Mouse (Mus musculus) 416B (cell line): ENCODE data around the gene Ltbp3.

ENCODE experiments used
- DNase-seq: peaks from one replicate; pipeline ENCODE4 v3.0.0; 2011; ENCODE audit warnings: low read depth

Ltbp3 gene

DNA sequence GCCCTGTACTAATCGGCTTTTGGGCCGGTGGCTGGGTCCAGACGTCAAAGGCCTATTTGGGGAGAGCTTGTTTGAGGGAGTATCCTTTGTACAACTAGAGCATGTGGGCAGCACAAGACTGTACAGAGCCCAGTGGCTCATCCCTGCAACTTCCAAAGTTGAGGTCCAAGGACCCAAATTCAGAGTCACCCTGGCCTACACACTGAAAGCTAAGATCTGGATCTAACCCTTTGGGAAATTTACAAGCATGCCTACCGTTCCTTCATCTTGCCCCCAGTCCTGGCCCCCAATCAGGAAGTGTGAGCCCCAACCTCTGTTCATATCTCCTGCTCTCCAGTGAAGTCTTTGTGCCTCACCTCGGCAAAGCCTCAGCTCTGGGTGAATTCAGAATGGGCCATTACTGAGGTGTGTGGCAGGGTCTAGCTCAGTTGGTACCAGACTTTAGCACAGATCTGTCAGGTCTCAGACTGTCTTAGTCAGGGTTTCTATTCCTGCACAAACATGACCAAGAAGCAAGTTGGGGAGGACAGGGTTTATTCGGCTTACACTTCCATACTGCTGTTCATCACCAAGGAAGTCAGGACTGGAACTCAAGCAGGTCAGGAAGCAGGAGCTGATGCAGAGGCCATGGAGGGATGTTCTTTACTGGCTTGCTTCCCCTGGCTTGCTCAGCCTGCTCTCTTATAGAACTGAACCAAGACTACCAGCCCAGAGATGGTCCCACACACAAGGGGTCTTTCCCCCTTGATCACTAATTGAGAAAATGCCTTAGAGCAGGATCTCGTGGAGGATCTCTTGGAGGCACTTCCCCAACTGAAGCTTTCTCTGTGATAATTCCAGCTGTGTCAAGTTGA, 53.4 kb downstream of the Ltbp3 start:
- DNase-seq = peak; percentile 57

DNA sequence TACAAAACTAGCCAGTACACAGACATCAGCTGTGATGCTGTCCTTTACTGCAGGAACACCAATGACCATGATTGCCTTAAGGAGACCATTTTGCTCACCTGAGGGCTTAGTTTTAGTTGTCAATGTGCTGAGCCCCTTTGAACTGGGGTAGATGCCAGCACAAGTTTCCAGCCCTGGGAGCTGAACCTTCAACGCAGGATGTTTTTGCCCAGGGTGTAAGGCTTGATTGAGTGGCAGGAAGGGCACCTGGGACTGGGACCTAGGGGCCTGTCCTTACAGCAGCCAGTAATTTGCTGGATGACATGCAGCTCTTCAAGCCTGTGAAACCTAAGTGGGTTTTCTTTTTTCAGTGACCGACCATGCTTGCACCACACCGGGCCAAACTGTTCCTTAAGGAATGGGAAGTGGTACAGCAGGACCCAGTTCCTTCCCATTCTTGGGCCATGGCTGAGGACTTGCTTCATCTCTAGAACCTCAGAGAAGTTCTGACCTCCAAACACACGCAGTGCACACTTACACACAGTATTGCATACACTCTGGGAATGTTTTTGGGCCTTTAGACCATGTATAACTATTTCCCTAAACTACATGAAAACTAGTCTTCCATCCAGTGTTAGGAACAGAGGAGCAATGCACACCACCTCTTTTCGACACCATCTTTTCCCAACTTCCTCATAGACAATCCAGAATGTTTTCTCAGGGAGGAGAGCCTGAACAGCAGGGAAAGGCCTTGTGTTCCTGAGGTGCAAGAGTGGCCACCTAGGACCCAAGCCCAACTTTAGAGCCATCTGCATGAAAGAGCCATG, 54.3 kb downstream of the Ltbp3 start:
- DNase-seq = peak; percentile 73

DNA sequence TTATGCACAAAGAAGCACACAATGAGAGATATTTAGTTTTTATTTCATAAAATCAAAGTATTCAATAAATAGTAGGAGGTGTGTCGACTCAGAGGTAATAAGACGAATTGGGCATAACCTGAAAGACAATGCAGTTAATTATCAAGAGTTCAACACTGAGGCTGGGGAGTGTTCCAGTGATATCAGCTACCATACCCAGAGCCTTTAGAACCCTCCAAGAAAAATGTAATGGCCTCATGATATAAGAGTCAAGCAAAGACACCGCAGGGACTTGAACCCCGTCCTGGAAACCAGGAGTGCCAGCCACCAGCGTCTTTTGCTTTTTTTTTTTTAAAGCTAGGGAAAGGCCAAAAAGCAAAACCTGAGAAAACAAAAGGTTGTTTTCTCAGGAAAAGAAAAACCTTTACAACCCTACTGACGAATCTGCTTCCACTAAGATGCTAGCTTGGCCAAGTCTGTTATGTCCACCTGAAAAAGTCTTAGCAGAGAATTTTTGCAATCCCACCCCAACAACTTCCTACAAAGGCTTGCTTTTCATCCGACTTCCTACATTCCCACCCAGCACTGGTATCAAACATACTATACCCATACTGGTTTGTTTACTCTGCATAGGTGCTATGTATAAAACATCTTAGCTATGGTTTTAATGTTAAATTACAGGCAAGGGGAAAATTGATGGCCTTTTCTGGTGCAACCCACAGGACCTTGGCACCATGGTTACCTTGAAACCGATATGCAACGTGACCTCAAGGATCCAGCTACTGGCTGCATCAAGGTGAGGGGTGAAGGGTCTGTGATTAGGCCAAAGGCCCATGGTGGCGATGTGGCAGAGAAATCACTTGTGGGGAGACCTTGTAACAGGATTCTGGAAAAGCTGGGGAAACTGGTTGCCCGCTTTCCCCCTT, 55.2 kb downstream of the Ltbp3 start:
- DNase-seq = peak; percentile 40

DNA sequence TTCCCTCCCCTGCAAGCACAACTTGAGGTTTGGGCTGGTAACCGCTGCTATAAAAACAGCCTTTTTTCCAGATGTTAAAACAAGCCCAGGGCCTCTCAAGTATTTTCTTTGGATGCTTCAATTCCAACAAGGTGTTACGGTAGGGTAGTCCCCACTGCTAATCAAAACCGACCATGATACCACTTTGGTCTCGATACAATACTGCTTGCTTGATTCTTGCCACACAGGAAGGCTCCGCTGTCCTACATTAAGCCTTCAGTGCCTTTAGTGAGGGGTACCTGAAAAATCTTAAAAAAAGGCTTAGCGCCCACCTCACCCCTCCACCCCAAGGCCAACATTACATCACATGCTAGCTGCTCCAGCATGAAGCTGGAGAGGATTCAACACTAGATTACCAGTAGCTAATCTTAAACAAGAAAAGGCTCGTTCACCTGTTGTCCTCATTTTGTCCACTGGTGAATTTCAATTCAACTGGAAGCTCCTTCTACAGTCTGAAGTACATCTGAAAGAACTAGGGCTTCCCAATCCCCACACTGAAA, 55.9 kb downstream of the Ltbp3 start:
- peak; percentile 26 for DNase-seq

DNA sequence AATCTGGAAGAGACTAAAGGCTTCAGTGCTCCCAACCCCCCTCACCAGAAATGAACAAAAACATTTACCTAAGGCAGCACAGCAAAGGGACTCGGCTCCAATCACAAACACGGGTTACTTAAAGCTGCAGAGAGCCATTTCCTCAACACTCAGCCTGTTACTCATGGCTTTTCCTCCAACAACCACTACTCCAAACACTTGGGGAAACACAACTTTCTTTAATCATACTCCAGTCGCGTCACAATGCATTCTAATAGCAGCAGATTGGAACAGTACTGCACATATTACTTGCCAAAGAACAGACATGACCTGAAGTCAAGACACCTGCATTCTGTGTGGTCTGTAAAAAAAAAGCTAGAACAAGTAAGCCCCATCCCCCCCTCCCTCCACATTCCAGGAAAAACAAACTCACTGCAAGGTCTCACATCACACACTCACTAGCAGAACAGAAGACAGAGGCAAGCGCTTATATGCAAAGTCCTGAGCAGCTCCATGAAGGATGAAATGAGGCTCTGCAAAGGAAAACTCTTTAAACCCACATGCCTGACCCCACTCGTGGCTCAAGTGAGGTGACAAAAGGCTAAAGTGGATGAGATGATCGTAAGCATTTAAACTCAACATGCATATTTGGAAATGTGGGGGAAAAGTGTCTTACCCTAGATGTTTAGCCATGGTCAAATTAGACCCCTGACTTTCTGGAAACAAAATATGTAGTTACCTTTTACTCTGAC, 56.8 kb downstream of the Ltbp3 start:
- peak; percentile 60 for DNase-seq

DNA sequence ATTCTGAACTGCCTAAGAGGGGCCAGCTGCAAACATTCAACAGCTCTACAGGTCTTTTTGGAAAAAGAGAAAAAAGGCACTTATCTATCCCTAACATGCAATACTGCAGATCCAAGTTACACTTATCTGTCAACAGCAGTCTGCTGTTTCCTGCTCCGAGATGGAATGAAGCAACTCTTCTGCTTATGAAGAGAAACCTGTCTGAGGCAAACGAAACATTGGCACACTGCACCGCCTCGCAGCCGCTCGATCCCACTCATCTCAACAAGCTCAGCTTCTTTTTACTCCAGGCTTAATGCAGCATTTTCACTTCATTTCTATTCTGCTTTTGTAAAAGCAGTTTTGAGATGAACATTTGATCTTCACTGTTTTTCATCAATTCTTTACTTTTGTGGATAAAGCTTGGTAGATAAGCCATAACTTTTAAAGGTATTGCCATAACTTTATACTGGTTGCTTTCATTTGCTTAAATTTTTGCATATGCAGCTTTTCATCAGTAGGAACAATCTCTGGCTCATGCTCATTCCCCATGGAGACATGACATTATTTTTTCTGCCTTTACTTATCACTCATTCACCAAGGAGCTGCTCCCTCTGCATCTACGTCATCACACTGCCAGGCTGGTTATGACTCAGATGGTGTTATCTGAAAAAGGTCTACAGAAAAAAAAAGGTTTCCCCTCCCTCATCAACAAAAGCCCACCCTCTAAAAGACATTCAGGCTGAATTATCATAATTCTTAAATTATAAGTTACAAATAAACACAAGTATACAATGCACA, 58.2 kb downstream of the Ltbp3 start:
- peak; percentile 73 for DNase-seq

DNA sequence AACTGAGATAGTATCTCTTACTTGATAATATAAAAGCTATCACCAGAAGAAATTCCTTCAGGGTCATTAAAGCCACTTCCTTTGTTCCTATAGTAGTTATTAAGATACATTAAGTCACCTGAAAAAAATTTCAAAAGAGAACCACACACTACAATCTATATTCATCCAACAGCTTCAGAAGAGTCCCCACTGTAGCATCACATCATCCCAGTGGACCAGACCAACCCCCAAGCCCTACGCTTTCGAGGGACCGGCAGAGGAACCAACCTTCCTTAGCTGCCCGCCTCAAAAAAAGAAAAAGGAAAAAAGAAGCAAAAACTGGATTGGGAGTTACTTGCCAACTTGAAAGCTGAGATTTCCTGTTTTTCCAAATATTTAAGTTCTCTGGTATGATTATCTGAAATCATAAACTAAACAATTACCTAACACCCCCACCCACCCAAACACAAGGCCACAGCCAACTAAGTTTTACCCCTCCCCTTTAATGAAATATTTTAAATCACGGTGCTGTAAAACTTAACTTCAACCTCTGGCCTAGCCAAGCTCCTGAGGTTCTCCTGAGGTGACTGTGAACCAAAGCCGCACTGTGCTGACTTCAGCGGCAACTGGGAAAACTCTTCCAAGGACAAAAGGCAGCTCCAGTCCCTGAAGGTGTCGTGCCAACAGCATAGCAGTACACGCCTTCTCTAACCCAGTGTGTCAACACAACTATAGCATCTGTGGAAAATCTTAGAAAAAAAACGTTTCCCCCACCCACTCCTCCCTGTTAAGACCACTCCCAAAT, 59.1 kb downstream of the Ltbp3 start:
- peak; percentile 46 for DNase-seq

DNA sequence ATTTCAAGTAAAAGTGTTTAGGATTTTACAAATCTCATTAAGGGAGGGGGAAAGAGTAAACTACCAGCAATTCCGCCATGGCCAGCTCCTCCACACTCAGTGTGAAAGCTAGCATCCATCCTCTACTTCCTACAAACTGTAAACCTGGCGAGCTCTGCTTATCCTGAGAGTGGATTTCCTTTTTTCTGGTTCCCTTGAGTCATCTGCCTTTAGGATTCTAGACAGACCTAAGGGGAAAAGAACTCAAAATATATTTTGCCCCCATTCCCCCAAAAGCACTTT, 59.6 kb downstream of the Ltbp3 start:
- no peak for DNase-seq

DNA sequence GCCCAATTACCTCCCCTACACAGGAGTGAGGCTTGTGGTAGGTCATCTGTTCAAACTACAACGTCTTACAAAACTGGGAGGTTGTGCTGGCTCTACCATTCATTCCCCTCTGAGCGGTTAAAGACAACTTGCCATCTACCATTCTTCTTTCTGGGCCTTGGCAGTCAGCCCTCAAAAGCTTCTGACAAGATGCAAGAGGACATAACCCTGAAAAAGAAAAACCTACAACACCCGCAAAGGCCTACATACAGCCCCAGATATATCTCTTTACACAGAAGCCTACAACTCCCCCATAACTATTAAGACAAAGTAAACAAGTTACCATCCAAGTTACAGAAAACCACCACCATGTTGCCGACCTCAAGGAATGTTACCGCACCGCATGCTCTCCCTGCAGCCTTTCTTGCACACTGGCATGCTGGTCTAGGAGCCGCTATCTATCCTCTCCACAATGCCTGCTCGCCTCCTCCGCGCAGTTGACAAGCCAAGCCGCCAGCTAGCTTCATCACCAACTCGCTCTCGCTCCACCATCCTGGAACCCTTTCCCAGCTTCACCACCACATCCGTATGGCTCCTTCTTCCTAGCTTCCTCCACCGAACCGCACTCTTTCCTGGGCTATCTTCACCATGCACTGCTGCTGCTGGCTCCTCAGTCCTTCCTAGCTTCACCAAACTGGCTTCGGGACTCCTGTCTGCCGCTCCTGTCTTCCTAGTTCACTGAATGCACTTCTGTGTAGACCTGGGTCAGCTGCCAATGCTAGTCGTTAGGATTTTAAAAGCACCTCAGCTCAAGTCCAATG, 60.1 kb downstream of the Ltbp3 start:
- peak; percentile 53 for DNase-seq

DNA sequence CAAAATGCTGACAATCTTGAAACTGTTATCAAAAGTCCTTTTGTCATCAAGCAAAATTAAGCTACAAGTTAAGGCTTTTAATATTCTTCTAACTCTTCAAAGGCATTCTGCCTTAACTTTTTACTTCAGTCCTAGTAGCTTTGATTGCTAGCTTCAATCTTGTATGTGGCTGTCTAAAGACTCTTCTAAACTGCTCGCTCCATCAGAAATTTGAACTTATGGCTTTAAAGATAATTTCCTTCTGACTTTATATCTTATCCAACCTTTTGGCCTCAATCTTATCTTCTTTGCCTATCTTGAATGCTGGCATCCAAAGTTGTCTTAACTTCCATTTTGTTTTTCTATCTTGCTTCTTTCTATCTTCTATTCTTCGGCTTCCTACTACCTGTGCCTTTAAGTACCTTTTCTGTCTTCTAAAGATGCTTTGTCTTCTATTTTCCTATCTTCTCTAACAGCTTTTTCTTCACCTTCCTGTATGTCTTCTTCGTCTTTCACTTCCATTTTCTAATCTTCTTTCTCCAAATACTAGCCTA, 60.8 kb downstream of the Ltbp3 start:
- peak; percentile 58 for DNase-seq

DNA sequence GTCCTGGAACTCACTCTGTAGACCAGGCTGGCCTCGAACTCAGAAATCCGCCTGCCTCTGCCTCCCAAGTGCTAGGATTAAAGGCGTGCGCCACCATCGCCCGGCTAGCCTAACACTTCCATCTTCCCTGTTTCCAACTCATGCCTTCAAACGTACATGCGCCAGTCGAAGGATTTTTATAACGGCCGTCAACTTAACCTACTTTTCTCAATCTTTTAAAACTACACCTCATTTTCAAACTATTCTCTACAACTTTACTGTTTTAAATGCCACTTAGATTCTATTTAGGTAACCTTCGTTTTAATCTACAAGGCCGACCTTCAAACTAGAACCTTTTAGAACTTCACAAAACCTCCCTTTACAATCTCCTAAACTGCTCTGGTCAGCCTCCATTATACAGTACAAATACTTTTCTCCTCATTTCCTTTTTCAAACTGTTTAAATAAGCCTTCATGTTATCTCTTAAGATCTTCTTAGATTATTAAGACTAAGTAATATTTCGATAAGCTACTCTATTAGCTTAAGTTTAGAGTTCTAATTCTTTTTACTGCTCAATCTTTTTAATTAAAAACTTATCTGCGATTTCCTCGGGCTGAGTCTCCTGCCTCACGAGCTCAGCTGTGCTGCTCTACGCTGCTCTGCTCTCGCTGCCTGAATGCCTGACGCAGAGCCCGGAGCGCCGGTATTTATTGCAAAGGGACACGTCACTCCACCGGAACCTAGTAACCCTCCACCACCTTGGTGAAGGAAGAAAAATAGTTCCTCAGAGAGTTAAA, 61.5 kb downstream of the Ltbp3 start:
- peak; percentile 97 for DNase-seq

DNA sequence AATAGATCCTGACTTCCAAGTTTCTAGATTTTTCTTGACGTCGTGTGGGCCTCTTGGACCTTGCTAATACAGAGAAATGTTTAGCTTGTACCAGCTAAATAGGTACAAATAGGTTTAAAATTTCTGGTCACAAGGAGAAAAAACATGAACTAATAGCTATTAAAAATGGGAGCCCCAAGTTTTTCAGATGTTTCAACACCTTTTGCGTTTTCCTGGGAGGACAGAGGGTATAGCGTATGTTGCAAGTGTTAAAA, 62.0 kb downstream of the Ltbp3 start:
- DNase-seq = no peak

DNA sequence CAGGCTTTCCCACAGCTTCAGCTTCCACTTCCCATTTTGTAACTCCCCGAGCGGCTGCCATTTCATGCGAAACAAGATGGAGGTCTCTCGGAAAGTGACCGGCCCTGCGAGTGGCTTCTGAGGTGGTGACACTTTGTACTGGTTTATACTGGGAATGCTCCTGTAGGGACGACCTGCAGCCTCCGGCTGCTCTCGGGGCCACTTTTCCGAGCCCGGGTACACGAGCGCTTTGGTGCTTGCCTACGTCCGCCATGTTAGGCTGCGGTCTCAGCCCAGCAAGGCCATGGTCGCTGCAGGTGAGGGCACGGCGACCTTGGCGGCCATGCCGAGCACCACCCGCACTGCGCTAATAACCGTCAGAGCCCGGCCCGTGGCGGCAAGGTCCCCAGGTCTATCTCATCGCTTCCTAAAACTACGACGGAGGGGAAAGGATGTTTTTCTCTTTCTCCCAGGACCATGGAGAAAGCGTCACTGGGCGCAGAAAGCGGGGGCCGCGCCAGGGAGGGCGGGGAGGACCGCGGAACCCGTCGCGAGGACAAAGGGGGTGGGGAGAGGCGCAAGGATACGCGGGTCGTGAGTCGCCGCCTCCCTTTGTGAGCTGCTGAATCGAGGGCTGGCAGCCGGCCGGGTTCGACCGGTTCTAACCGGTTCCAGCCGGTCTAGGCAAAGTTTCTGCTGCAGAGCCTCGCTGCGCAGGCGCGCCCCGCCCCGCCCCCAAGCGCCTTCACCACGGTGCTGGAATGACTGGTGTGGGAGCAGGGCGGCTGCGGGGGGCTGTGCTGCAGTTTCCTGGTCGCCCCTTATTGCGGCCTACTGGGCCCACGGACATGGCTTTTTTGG, 62.6 kb downstream of the Ltbp3 start:
- peak; percentile 99 for DNase-seq

DNA sequence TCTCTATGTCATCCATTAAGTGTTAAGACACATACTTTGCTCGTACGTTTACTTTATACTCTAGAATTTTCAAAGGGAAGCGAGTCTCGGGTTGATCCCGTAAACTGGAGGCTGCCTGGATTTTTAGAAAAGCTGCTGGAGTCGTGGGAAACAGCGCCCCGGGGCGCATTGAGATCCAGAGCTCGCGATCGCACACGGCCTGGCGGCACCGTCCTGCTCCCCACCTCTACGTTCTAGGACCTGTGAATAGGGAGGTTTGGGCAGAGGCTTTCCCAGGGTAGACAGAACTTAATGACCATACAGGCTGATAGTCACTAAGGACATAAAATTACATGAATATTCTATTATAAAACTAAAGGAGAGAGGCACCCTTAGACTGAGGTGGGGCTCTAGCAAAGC, 63.2 kb downstream of the Ltbp3 start:
- DNase-seq = no peak

DNA sequence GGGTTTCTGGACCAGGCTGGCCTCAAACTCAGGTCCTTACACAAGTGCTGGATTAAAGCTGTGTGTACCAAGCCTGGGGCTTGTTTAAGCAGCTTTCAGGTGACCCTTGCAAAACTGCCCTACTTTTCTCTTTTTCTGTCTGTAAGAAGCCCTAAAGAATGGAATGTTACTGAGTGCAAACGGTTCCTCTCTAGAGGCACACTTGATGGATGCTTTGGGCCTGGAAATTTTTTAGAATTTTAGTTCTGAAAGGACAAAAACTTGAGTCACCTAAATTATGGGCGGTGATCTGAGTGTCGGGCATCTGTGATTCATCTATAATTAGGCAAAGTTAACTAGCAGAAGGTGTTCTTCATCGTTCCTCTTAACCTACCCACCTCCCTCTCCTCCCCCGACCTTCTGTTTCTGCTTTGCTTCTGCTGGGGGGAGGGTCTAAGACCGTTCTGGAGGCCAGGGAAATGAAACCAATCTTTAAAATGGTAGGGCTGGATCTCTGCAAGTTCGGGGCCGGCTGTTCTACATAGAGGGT, 63.7 kb downstream of the Ltbp3 start:
- peak; percentile 52 for DNase-seq

DNA sequence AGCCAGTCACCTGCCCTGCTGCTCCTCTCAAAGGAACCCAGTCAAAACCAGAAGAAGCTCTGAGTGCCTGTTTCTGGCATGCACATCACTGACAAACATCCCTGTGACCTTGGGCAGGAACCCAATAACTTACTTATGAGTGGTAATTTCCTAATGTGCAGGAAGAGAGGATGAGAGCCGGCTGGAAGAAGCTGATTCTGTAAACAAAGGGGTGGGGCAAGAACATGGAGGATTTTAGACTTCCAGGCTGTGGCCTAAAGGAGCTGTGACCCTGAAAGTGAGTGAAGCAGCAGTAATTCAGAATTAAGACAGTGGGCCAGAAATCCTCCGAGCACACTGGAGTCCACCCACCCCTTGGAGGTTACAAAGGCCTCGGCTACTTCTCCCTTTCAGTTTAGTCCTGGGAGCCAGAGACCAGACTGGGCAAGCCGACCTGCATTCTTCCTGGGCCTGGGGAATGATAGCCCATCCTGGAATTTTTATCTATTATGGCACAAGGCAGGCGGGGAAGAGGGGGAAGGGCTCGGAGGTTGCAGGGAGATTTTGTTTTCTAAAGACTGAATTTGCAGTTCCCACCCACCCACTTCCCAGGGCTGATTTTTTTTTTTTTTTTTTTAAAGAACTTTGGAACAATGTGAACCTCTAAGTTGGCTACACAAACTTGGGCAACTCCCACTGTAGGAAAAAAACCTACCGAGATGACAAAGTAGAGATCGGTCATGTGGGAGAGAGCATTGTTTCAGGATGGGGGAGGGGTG, 65.5 kb downstream of the Ltbp3 start:
- peak; percentile 79 for DNase-seq
